Comparison of ENCODE assay signal across 19 mouse cellular contexts in genomic region chr5:72453690-72454089, GRCm38 (mm10). TPM values are rescaled to one million over a fixed set of nuclear protein-coding genes. Genes with fewer than 3 reads are reported as not detected.
DNase-seq lines count a peak whose midpoint lies in the region; ATAC-seq lines count a peak whose summit lies in the region.
"Had no signal": no experiment of that assay in that cellular context is flagged by ENCODE, and none has a peak within 500 bp of the region (broad histone marks: within the 10 kb centered on the region; RNA-seq: fewer than 3 reads in every experiment).

No protein-coding gene starts in this region.

- no peak overlapping the region for H3K27ac ChIP-seq in heart, embryonic 12.5 days (ENCODE audit: poor library complexity, severe bottlenecking)
- H3K27ac ChIP-seq in midbrain, embryonic 15.5 days = no peak overlapping the region
- H3K27ac ChIP-seq in forebrain, embryonic 13.5 days = no peak overlapping the region
- H3K27ac ChIP-seq: embryonic facial prominence, embryonic 10.5 days; limb, embryonic 12.5 days had no signal

- no peak overlapping the region for H3K4me3 ChIP-seq in heart, embryonic 12.5 days
- H3K4me3 ChIP-seq in midbrain, embryonic 15.5 days = no peak overlapping the region
- H3K4me3 ChIP-seq in forebrain, embryonic 13.5 days = no peak overlapping the region
- H3K4me3 ChIP-seq: embryonic facial prominence, embryonic 10.5 days; erythroblast, embryonic 14.5 days; limb, embryonic 12.5 days; myocyte had no signal

- no peaks in the 10 kb centered on the region for H3K36me3 ChIP-seq in heart, embryonic 12.5 days
- H3K36me3 ChIP-seq in midbrain, embryonic 15.5 days (replicated peaks) = no peaks in the 10 kb centered on the region
- H3K36me3 ChIP-seq in forebrain, embryonic 13.5 days (ENCODE audit: poor library complexity, severe bottlenecking) = no peaks in the 10 kb centered on the region
- H3K36me3 ChIP-seq: embryonic facial prominence, embryonic 10.5 days; limb, embryonic 12.5 days had no signal

- no peak for ATAC-seq in heart, embryonic 12.5 days (ENCODE audit: insufficient number of reproducible peaks, low FRiP score)
- ATAC-seq in midbrain, embryonic 15.5 days (replicated peaks) = no peak
- ATAC-seq in forebrain, embryonic 13.5 days = no peak
- ATAC-seq: activated CD4-positive, CD25-positive, alpha-beta regulatory T cell, adult 4 months; hindbrain, embryonic 16.5 days had no signal

- WGBS in heart, embryonic 12.5 days = 53% methylated on average over 2 of the region's 2 CpGs
- WGBS in midbrain, embryonic 15.5 days = 66% methylated on average over 2 of the region's 2 CpGs
- WGBS in forebrain, embryonic 13.5 days = 60% methylated on average over 2 of the region's 2 CpGs

- H3K27me3 ChIP-seq in heart, embryonic 12.5 days (replicated peaks) = no peaks in the 10 kb centered on the region
- no peaks in the 10 kb centered on the region for H3K27me3 ChIP-seq in midbrain, embryonic 15.5 days (replicated peaks)
- H3K27me3 ChIP-seq in forebrain, embryonic 13.5 days = no peaks in the 10 kb centered on the region
- H3K27me3 ChIP-seq: limb, embryonic 12.5 days had no signal

- H3K9ac ChIP-seq in heart, embryonic 12.5 days = no peak overlapping the region
- H3K9ac ChIP-seq in midbrain, embryonic 15.5 days = no peak overlapping the region
- H3K9ac ChIP-seq in forebrain, embryonic 13.5 days = no peak overlapping the region
- H3K9ac ChIP-seq: limb, embryonic 12.5 days had no signal

- no peak overlapping the region for H3K4me2 ChIP-seq in heart, embryonic 12.5 days
- no peak overlapping the region for H3K4me2 ChIP-seq in midbrain, embryonic 15.5 days
- H3K4me2 ChIP-seq in forebrain, embryonic 13.5 days = no peak overlapping the region
- H3K4me2 ChIP-seq: limb, embryonic 12.5 days; midbrain, embryonic 11.5 days had no signal

- no peaks in the 10 kb centered on the region for H3K9me3 ChIP-seq in heart, embryonic 12.5 days (replicated peaks)
- no peaks in the 10 kb centered on the region for H3K9me3 ChIP-seq in midbrain, embryonic 15.5 days
- no peaks in the 10 kb centered on the region for H3K9me3 ChIP-seq in forebrain, embryonic 13.5 days (replicated peaks)
- H3K9me3 ChIP-seq: embryonic facial prominence, embryonic 10.5 days; limb, embryonic 12.5 days had no signal

- H3K4me1 ChIP-seq in heart, embryonic 12.5 days (replicated peaks) = no peaks in the 10 kb centered on the region
- H3K4me1 ChIP-seq in midbrain, embryonic 15.5 days = no peaks in the 10 kb centered on the region
- H3K4me1 ChIP-seq in forebrain, embryonic 13.5 days = peaks cover 16% of the 10 kb centered on the region
- H3K4me1 ChIP-seq: limb, embryonic 12.5 days had no signal

- DNase-seq in heart, adult 18-20 months = peak; percentile 67 to 70
- DNase-seq in retina, postnatal 1 day = peak; percentile 6
- DNase-seq in retina, embryonic 14.5 days (ENCODE audit: low spot score) = no peak
- DNase-seq in cerebellum, postnatal 10 days = peak; percentile 76 to 85
- no peak for DNase-seq in neural tube, embryonic 10.5 days (ENCODE audit: extremely low spot score, low spot score)
- DNase-seq: adrenal gland, postnatal 36 days; kidney, adult 2 months; thymus, postnatal 36 days had no signal

RNA-seq across cellular contexts. Expression of gene Corin, which starts 50.6 kb away (rescaled TPM):
- total RNA-seq in heart, adult 18-20 months (2021) = 100 to 1,000 TPM; 117 to 153 TPM
- 26.2 and 28.9 TPM in 2 replicates for polyA plus RNA-seq in heart, embryonic 12.5 days (2016; fragmentation: Nextera tagmentation; extraction: Ambion mirVana)
- polyA plus RNA-seq in midbrain, embryonic 15.5 days (2015; fragmentation: Nextera tagmentation; extraction: Ambion mirVana) = 1.1 and 1.2 TPM in 2 replicates
- polyA plus RNA-seq in forebrain, embryonic 13.5 days (2015; fragmentation: Nextera tagmentation; extraction: Ambion mirVana) = 0.06 and 0.09 TPM in 2 replicates
- polyA plus RNA-seq: erythroblast, embryonic 14.5 days; large intestine, adult 2 months; myocyte had no signal

Comparison
In these comparisons a context has a peak if more than half of its experiments do, and no peak if none do; other contexts are left out.
1. DNase-seq: peak in heart, adult 18-20 months (2 of 2), retina, postnatal 1 day (single experiment) and cerebellum, postnatal 10 days (2 of 2); none in retina, embryonic 14.5 days (single experiment) and neural tube, embryonic 10.5 days (single experiment).
2. RNA of gene Corin, which starts 50.6 kb away (polyA plus RNA-seq): 26.2 to 28.9 TPM in heart, embryonic 12.5 days; 1.1 to 1.2 TPM in midbrain, embryonic 15.5 days and 0.06 to 0.09 TPM in forebrain, embryonic 13.5 days; every median in the first group is over 10 times any median in the second.